Mouse (Mus musculus) liver, embryonic 14.5 days (tissue): ENCODE measurements at regions not wholly inside any gene's neighbourhood (a gene's known extent, or its start where the extent isn't known, plus 50 kb on each side); places are given as distances from the start of the nearest gene placed in this dataset.

Experiments
- CTCF ChIP-seq: IDR thresholded peaks from 2 replicates; pipeline ENCODE4 v1.5.1; 2016; ENCODE audit warnings: antibody characterized with exemption, low read depth, control low read depth
- EP300 ChIP-seq: IDR thresholded peaks from 2 replicates; pipeline ENCODE4 v1.6.1; 2016; ENCODE audit warnings: antibody characterized with exemption, low read depth

GRCm38 (mm10) chr14:99601900-99602299, 303.4 kb downstream of the Klf5 start:
- TF ChIP-seq CTCF (no peak), EP300 (no peak)
